Mouse (Mus musculus): Measurements from ENCODE around the gene 1700020L24Rik.

The 1700020L24Rik gene

GRCm38 (mm10) chr11:83441235-83441634, 3.8 kb downstream of the 1700020L24Rik start:
- no peak for DNase-seq (ENCODE audit: low spot score)

GRCm38 (mm10) chr11:83442596-83443267, 5.3 kb downstream of the 1700020L24Rik start:
- DNase-seq (ENCODE audit: low spot score): peak; percentile 45

- DNase-seq (ENCODE audit: low spot score): no peak
Observed at GRCm38 (mm10) chr11:83443824-83444223, 6.3 kb downstream of the 1700020L24Rik start.

GRCm38 (mm10) chr11:83445001-83445400, 7.5 kb downstream of the 1700020L24Rik start:
- DNase-seq (ENCODE audit: low spot score): peak; percentile 29

GRCm38 (mm10) chr11:83447612-83448011, 10.1 kb downstream of the 1700020L24Rik start:
- no peak for DNase-seq (ENCODE audit: low spot score)

- DNase-seq (ENCODE audit: low spot score): no peak
Observed at GRCm38 (mm10) chr11:83448021-83448926, 10.8 kb downstream of the 1700020L24Rik start.

GRCm38 (mm10) chr11:83448927-83449236, 11.4 kb downstream of the 1700020L24Rik start:
- no peak for DNase-seq (ENCODE audit: low spot score)

- DNase-seq (ENCODE audit: low spot score): no peak
Observed at GRCm38 (mm10) chr11:83449298-83449697, 11.8 kb downstream of the 1700020L24Rik start.

GRCm38 (mm10) chr11:83450550-83450949, 13.1 kb downstream of the 1700020L24Rik start:
- DNase-seq (ENCODE audit: low spot score): no peak

- no peak for DNase-seq (ENCODE audit: low spot score)
Observed at GRCm38 (mm10) chr11:83451281-83451680, 13.8 kb downstream of the 1700020L24Rik start.

GRCm38 (mm10) chr11:83454548-83454947, 17.1 kb downstream of the 1700020L24Rik start:
- DNase-seq (ENCODE audit: low spot score): no peak

GRCm38 (mm10) chr11:83455608-83456007, 18.1 kb downstream of the 1700020L24Rik start:
- DNase-seq (ENCODE audit: low spot score): no peak

- DNase-seq (ENCODE audit: low spot score): no peak
Observed at GRCm38 (mm10) chr11:83457257-83457656, 19.8 kb downstream of the 1700020L24Rik start.

- no peak for DNase-seq (ENCODE audit: low spot score)
Observed at GRCm38 (mm10) chr11:83457912-83458601, 20.6 kb downstream of the 1700020L24Rik start.

GRCm38 (mm10) chr11:83461462-83462027, 24.1 kb downstream of the 1700020L24Rik start:
- DNase-seq (ENCODE audit: low spot score): no peak

- no peak for DNase-seq (ENCODE audit: low spot score)
Observed at GRCm38 (mm10) chr11:83462711-83463244, 25.3 kb downstream of the 1700020L24Rik start, which contains the start of gene Mmp28. TSS of gene Mmp28 (minus strand) at chr11:83463071.

GRCm38 (mm10) chr11:83465976-83466375, 28.5 kb downstream of the 1700020L24Rik start:
- DNase-seq (ENCODE audit: low spot score): no peak

- DNase-seq (ENCODE audit: low spot score): no peak
Observed at GRCm38 (mm10) chr11:83467120-83467652, 29.7 kb downstream of the 1700020L24Rik start.

- no peak for DNase-seq (ENCODE audit: low spot score)
Observed at GRCm38 (mm10) chr11:83468765-83469164, 31.3 kb downstream of the 1700020L24Rik start.

GRCm38 (mm10) chr11:83471766-83472165, 34.3 kb downstream of the 1700020L24Rik start:
- DNase-seq (ENCODE audit: low spot score): no peak
